Mouse (Mus musculus): ENCODE results near the gene Zfp280d.
A peak's percentile ranks its signal among the peaks of the same experiment; 100 is the strongest.
"Not testable (repeated sequence)": the region's sequence is repeated elsewhere in the genome, so short reads cannot be mapped to it uniquely, and the experiment has no call there.

The Zfp280d gene

DNA sequence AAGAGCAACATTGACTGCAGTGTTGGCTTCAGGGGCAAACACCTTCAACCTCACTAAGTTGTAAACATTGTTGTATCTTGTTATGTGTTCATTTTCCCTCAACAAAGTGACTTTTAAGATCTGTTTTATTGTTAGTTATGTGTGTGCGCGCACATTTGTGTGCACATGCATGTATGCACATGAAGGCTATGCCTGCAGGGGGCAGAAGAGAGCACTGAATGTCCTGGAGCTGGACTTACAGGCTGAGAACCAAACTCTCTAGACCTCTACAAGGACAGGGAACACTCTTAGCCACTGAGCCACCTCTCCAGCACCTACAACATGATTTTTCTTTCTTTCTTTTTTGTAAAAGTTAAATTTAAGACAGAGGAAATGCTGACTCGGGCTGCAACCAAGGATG lies 99.4 kb downstream of the Zfp280d start:
- peak; percentile 15 for DNase-seq (ENCODE audit: low read depth, low spot score)

DNA sequence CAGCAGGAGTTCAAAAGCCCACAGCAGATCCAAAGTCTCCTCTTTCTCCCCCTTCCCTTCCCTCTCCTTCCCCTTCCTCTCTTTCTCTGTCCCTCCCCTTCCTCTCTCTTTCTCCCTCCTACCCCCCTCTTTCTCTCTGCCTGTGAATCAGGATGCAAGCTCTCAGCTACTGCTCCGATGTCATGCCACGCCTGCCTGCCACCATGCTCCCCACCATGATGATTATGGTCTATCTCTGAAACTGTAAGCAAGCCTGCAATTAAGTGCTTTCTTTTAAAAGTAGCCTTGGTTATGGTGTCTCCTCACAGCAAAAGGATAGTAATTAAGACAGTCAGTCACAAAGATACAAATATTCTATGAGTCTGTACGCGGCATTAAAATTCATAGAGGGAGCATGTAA lies 100.3 kb downstream of the Zfp280d start:
- no peak for DNase-seq (ENCODE audit: low read depth, low spot score)

DNA sequence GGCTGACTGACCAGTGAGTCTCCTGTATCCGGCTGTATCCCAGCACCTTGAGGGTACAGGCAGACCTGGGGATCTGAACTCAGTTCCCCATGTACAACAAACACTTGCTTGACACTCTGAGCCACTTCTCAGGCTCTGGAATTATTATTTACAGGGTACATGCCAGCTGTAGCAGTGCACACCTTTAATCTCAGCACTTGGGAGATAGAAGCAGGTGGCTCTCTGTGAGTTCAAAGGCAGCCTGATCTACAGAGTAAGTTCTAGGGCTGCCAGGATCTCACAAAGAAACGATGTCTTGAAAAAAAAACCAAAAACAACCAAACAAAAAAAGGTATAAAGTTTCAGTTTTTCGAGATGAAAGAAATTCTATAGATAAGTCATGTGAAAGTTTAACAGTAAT lies 101.0 kb downstream of the Zfp280d start:
- DNase-seq (ENCODE audit: low read depth, low spot score), result no peak

DNA sequence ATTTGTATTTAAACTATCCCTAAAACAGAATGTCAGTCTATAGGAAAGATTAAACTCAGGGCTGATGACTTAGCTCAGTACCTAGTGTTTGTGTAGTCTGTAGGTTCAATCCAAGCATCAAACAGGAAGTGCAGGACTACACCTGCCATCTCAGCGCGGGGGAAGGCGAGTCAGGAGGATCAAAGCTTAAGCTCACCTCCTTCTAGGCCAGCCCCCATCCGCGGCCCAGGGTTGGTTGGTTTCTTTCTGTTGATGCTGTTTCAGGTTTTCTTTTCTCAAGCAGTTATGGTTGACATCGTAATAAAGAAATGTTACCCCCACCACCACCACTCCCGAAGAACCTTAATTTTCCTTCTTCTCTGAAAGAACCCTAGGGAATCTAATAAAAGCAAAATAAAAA lies 111.1 kb downstream of the Zfp280d start:
- no peak for DNase-seq (ENCODE audit: low read depth, low spot score)

DNA sequence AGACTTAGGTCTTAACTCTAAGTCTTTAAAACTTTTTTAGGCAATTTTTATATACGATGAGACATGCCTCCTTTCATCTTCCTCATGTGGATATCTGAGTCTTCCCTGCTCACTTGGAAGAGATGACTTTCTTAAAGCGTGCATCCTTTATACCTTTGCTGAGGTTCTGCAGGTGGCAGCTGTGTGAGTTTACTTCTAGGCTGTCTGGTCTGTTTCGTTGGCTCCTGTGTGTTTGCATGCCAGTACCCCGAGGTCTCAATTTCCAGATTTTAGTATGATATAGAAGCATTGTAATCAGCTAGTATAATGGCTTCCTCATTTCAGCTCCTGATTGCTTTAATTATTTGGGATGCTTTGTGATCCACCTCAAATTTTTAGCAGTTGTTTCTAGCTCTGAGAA lies 114.3 kb downstream of the Zfp280d start:
- no peak for DNase-seq (ENCODE audit: low read depth, low spot score)

GRCm38 (mm10) chr9:72389431-72390002 lies 114.9 kb downstream of the Zfp280d start:
- no peak for DNase-seq (ENCODE audit: low read depth, low spot score)

- DNase-seq (ENCODE audit: low read depth, low spot score), result no peak
Measured at GRCm38 (mm10) chr9:72390321-72391077, 115.8 kb downstream of the Zfp280d start.

DNA sequence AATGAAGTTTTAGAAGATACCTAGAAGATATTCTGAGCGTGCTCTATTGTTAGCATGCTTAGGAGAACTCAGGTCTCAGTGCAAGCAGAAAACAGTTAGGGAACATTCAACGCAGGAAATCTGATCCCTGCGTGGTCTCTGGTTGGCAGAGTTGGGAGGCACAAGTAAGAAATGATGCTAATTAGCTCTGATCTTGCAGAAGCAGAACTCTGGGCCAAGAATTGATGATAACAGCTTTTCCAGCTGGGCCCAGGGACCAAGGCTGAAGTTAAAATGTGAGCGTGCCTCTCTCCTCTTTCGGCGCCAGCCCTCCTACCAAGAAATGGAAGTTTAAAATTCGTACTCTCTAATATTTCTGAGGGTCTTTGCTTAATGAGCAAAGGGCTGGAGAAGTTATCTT lies 118.0 kb downstream of the Zfp280d start:
- DNase-seq (ENCODE audit: low read depth, low spot score), result no peak

- DNase-seq (ENCODE audit: low read depth, low spot score), result no peak
Measured at GRCm38 (mm10) chr9:72393238-72393637, 118.6 kb downstream of the Zfp280d start.

DNA sequence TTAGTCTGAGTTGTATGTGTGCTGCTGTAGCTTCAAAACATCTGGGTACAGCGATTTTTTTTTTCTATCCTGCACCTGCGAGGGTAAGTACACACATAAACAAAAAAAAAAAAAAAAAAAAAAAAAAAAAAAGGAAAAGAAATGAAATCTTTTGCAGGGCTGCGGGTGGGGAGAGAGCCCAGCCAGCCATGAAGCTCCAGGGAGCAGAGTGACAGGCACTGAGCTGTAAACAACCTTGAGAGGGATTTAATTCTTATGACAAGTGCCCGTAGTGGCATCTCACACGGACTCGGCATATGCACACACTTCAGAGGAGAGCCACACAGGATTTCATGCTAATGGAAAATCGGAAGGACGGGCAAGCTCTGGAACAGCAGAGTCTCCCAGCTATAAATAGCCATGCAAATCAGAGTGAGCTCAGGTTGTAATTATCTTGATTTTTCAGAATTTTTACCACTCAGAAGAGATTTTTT lies 119.2 kb downstream of the Zfp280d start:
- DNase-seq (ENCODE audit: low read depth, low spot score), result no peak

GRCm38 (mm10) chr9:72400121-72400520 lies 125.5 kb downstream of the Zfp280d start:
- DNase-seq (ENCODE audit: low read depth, low spot score), result no peak

GRCm38 (mm10) chr9:72401769-72402168 lies 127.1 kb downstream of the Zfp280d start:
- not testable (repeated sequence) for DNase-seq (ENCODE audit: low read depth, low spot score)

DNA sequence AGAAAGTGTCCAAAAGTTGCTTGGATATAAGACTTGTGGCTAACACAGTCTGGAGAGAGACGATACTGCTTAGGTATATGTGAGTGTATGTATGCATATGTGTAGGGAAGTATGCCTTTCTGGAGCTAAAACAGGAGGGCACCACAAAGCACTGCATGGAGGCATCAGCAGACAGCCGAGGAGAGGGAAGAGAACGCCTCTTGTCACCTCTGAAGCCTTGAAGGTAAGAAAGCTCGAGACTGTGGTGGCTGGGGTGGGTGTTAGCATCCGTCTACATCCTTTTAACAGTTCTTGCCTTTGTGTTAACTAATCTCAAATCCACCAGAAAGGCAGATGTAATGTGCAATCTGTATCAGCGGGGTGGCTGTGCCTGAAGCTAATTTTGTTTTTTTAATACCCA lies 128.8 kb downstream of the Zfp280d start:
- no peak for DNase-seq (ENCODE audit: low read depth, low spot score)

DNA sequence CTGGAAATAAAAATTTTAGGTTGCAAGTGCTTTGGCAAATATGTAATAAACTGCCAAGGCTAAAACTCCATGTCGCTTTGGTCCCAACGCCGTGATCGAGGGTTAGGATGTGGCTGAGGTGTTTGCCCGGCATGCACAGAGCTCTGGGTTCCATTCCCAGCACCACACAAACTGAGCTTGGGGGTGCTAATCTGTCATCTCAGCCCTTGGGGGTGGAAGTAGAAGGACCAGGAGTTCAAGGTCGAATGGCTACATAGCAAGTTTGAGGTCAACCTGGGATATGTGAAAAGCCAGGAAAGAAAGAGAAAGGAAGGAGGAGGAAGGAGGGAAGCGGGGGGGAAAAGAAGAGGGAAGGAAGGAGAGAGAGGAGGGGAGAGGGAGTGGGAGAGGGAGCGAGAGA lies 129.8 kb downstream of the Zfp280d start:
- no peak for DNase-seq (ENCODE audit: low read depth, low spot score)

DNA sequence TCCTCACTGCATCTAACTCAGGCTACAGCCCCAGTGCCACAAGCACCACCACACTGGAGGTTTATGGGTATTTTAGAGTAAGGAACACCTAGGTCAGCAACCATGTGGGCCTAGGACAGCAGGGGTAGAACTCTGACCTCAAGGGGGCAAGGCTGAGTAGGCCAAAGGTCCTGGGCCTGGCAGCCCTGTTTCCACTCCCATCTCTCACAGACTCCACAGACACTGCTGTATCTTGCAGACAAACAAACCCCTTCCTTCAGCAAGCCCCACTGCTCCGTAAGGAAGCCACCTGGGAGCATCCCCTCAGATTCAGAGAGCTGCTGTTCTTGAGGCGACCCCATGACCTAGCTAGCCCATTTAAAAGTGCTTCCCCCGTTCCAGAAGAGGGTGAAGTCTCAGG lies 130.3 kb downstream of the Zfp280d start:
- DNase-seq (ENCODE audit: low read depth, low spot score), result no peak

DNA sequence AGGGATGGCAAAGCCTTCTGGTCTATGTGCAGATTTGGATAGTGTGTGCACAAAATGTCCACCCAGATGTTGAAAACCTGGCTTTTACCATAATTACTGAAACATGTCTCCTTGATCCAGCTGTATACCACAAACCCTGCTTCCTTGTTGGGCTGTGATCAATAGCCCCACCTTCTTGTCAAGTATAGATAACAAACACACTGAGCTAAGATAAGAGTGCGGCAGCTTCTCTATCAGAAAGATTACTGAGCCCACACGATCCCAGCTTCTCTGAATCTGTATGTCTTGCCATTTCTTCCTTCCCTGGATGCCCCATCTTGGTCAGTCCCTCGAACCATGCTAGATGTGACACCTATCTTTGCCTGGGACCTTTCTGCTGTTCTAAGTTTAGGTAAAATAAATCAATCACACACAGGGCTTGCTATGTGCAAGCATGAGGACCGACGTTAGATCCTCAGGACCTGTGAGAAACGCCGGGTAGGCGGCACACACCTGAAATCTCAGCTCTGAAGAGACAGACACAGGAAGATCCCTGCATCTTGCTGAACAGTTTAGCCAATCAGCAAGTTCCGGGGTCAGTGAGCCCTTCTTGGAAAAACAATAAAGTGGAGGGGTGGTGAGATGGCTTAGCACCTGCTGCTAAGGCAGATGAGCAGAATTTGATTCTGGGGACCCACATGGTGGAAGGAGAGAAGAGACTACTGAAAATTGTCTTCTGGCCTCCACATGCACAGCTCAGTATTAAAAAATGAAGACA lies 131.4 kb downstream of the Zfp280d start:
- no peak for DNase-seq (ENCODE audit: low read depth, low spot score)

GRCm38 (mm10) chr9:72408131-72408586 lies 133.5 kb downstream of the Zfp280d start:
- DNase-seq (ENCODE audit: low read depth, low spot score), result peak; percentile 85

DNA sequence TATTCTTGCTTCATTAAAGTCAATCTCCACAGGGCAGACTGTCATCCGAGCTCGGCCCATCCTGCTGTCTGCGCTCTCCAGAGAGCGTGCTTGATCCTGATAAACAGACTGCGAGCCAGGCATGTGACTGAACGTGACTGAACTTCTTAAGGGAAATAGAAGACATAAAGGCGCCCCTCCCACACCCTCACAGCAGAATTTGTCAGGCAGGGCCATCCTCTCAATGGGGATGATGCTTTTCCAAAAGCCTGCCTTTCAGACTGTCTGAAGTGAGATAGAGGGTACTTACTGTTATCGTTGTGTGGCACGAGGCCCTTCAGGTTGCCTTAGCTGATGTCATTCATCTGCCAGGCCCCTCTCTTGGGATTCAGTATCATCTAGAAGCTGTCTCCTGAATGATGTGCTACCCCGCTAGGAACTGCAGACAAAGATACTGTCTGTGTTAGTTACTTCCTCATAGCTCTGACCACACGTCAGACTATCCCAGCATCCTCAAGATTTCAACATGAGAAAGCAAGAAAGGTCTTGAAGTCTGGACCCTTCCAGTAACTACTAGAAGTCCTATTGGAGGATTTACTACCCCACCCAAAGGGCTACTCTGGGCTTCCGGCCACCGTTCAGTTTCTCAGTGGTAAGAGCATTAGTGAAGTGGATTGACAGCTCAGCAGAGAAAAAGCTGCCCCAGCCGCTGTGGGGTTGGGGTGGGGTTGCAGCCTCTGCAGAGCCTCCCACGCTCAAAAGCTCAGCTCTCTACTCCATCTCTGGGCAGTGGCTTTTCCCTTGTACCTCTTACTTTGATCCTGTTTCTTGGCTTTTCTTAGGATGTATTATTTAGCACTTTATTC lies 134.9 kb downstream of the Zfp280d start:
- peak; percentile 71 for DNase-seq (ENCODE audit: low read depth, low spot score)

GRCm38 (mm10) chr9:72411746-72412145 lies 137.1 kb downstream of the Zfp280d start:
- DNase-seq (ENCODE audit: low read depth, low spot score), result no peak
